Mouse (Mus musculus) liver, embryonic 14.5 days (tissue): ENCODE measurements around the gene Zfp46.

Source experiments
- CTCF ChIP-seq: IDR thresholded peaks from 2 replicates; pipeline ENCODE4 v1.5.1; 2016; ENCODE audit warnings: antibody characterized with exemption, low read depth, control low read depth
- EP300 ChIP-seq: IDR thresholded peaks from 2 replicates; pipeline ENCODE4 v1.6.1; 2016; ENCODE audit warnings: antibody characterized with exemption, low read depth

DNA sequence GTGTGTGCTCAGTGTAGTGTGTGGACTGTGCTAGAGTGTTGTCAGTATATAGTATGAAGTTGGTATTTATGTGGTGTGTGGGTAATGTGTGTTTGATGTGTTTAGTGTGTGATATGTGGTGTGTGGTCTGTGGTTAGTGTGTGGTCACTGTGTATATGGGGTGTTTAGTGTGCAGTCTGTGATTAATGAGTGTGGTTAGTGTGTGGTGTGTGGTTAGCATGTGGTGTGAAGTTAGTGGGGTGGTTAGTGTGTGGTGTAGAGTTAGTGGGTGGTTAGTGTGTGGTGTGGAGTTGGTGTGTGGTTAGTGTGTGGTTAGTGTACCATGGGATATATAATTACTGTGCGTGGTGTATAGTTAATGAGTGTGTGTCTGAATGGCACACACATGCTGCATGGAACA is 15.6 kb upstream of the Zfp46 start:
- TF ChIP-seq EP300 (no peak), CTCF (no peak)
